Mouse (Mus musculus) fat pad, adult 2 months (tissue): ENCODE measurements around the gene Jarid2.

ENCODE experiments used
- DNase-seq: peaks from one replicate; pipeline ENCODE4 v3.0.0-alpha.2; 2011; ENCODE audit warnings: low read depth, low spot score; ENCODE audit errors: extremely low read depth

Gene Jarid2

DNA sequence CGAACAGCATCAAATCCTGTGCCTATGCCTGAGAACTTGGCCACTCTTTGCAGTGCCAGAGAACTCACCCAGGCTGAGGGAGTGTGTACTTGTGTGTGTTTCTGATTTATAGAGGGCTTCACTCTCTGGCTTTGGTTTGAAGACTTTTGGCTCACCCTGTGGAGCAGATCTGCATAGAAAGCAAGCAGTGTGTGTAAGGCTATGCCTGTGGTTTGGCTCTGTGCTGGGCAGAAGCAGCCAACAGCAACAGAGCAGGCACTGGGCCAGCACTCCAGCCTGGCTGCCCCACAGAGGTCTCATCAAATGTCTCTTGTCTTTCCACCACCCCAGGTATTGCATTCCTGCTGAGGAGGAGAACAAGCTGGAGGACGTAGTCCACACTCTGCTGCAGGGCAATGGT, 183.6 kb downstream of the Jarid2 start:
- DNase-seq, result peak; percentile 86

DNA sequence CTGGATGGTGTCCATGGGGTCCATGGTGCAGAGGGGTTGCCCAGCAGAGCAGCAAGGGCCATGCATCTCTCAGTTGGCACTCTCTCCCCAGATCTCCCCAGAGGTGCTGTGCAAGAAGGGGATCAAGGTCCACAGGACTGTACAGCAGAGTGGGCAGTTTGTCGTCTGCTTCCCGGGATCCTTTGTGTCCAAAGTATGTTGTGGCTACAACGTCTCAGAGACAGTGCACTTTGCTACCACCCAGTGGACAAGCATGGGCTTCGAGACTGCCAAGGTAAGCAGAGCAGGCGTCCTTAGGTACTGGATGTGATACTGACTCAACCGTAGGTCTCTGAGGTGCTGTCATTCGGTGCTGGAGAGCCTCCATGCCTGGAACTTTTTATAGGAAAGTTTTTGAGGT, 184.3 kb downstream of the Jarid2 start:
- no peak for DNase-seq

DNA sequence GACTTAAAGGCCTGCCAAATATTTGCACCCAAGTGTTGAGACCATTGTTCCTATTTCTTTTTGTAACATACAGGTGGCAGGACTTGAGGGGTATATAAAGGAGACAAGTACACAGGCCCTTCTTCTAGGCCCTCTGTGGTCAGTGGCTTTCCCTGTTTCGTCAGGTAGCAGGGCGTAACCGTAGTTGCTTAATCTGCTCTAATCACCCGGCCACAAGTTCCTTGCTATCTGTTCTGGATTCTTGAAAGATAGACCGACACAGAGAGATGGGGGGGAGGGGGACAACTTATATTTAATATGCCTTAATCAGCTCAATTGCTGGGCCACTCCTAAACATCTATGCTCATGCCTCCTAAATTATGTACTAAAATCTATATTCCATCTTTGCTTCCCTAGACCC, 186.1 kb downstream of the Jarid2 start:
- no peak for DNase-seq

DNA sequence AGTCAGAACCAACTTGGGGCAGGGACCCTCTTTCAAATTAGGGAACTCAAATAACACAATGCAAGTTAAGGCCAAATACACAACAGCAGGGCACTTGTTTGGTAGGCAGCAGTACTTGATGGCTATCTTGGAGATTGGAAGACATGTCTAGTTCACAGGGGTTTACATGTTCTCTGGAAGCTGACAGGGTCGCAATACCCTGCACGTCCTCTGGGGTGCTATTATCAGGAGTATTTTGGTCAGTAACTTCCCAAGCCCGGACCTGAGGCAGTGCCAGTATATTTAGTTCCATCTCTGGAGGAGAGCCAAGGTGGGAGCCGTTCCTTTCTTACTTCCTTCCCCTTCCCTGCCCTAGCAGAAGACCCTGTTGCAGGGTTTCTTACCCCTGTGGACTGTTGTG, 186.7 kb downstream of the Jarid2 start:
- no peak for DNase-seq

DNA sequence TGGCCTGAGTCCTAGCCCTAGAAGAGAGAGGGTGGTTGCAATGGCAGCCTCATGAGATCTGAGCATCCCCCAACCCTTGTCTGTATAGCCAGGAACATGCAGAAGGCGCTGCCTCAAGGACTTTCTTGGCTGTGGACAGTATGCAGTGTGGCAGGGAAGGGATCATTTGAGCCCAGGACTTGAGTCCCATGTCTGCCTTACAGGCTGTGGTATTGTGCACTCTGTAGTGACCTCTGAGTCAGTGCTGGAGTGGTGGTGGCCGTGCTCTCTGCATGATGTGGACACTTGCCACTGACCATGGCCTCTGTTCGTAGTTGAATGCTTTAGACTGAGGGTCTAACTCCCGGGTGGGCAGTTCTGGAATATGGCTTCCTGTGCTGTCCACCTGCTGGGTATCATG, 187.9 kb downstream of the Jarid2 start:
- no peak for DNase-seq

DNA sequence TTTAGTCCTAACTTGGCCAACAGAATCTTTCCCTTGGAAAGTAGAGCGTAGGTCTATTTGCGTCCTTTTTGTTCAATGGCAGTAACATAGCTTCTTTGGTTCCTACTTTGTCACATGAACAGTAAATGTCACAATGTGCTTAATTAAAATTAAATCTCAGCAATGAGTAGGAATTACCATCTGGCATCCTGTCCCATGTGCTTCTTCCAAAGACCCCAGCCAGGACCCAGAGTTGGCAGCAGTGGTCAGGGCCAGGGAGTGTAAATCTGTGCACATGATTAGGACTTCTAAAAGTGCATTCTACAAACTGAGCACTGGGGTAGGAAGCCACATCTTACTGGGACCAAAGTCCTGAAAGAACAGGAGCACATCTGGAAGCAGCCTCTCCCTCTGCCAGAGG, 189.0 kb downstream of the Jarid2 start:
- DNase-seq, result no peak

DNA sequence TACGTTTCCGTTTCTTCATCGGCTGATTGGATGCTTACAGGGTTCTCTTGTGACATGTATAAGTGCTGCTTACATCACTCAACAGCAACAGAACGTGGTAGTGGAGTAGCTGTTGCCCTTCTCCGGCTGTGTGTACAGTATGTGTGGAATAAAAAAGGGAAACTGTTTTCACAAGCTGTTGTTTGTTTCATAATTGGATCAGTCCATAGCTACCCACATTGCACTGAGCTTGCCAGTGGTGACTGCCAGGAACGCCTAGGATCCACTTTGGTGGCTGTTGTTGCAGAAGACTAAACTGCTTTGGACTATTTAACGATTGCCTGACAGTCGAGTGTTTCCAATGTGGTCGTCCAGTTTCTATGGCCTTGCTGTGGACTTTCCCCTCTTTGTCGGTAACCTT, 191.8 kb downstream of the Jarid2 start:
- no peak for DNase-seq

DNA sequence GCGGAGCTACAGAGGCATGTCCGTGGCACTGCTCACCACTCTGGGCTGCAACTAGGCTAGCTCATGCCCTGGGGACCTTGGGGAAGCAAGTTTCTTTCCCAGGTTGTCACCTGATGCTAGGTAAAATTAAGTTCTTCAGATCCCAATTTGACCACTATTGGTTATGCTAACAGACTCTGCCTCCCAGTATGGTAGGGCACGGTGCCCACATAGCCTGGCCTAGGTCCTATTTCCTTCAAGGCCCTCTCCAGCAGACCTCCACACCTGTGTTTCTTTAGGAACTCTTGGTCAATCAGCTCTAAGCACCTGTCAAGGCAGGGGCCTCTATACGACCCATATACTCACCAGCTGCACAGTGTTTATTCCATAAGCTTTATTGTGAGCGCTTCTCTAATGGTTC, 192.4 kb downstream of the Jarid2 start:
- DNase-seq, result no peak

DNA sequence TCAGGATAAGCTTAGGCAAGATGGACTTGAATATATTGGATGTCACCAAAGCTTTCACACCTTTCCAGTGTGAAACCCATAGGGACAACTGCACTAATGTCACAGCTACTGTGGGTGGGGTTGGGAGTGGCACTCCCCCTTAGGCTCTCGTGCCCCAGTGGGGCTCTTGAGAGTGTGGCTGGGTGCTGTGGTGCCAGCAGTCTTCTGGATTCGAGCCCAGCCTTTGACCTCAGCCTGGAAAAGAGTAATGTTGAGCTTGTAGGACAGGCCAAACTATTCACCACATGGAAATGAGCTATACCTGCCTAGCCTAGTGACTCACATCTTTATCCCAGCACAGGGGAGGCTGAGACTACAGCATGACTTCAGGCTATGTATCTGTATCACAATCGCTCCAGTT, 194.8 kb downstream of the Jarid2 start:
- no peak for DNase-seq

DNA sequence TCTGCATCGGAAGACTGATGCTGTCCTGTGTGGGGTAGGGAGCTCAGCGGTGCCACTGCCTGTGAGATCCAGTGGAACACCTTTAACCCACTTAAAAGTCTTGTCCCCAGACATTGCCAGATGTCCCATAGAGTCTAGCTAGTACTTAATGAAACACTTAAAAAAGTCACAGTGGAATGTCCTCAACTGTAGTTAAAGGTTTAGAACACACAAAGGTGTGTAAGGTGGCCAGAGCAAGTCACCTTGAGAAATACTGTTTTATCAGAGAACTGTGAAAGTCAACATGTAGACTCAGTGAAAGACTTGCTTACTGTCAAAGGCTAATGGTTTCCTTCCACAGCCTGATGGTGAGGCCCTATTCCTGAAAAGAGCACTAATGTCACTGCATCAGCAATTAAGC, 195.9 kb downstream of the Jarid2 start:
- DNase-seq, result no peak

DNA sequence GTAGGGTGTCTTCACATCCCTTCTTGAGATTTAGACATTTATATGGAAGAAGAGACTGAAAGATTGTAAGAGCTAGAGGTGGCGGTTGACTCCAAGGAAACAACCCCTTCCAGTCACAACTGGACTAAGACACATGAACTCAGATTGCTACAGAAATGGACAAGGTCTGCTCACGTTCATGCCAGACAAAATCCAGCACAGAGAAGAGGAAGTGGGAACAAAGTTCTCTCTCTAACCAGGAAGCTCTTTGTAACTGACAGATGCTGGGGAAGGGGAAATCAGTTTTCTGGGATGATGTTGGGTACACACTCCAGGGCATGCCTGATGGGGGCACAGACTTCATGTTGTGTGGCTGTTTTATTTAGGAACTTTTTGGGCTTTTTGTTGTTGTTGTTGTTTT, 197.0 kb downstream of the Jarid2 start:
- no peak for DNase-seq

DNA sequence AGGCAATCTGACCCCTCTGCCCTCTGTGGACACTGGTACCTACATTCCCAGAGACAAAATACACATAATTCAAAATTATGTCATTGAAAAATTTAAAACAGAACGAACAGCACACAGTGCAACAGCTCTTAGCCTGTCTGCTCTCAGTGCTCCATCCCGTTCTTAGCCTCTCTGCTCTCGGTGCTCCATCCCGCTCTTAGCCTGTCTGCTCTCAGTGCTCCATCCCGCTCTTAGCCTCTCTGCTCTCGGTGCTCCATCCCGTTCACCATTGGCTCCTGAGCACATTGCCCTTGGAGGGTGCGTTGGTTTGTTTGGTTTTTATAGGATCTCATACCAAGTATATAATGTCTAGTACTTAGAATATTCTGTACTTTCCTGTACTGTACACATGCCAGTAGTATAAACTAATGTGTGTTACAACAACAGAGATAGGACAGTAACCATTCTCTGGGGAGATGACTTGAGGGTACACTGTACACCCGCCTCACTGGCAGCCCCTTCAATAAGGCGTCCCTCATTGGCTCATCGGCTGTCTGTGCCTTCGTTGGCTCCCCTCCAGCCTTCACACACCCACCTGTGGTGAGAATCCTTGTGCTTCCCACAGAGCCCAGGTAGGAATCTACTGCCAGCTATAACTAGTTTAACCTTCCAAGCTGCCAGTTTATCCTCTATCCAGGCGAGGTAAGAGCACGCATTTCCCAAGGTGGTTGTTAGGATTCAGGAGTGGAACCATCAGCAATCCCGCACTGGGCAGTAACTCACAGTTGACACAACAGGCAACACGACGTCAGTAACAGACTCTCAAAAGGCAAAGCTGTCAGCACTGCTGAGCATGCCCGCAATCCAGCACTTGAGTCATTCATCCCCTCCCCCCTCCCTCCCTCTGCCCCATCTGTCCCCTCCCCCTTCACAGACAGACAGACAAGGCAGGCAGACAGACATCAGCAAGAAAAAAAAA, 203.3 kb downstream of the Jarid2 start:
- no peak for DNase-seq

DNA sequence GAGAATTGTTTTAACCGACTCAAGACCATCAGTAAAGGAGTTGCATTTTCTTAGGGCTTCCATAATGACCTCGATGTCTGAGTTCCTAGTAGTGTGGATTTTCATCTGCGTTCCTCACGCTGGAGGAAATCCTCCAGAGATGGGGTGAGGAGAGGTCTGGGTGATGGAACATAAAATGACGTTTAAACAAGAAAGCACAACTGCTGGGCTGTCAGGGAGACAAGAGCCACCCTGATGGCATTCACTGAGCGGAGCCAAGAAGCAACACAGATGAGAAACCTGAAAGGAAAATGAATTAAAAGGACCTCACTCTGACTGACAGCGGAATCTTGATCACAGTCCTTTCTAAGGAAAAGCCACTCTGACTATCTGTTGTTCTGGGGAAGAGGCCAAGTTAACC, 204.3 kb downstream of the Jarid2 start:
- no peak for DNase-seq

DNA sequence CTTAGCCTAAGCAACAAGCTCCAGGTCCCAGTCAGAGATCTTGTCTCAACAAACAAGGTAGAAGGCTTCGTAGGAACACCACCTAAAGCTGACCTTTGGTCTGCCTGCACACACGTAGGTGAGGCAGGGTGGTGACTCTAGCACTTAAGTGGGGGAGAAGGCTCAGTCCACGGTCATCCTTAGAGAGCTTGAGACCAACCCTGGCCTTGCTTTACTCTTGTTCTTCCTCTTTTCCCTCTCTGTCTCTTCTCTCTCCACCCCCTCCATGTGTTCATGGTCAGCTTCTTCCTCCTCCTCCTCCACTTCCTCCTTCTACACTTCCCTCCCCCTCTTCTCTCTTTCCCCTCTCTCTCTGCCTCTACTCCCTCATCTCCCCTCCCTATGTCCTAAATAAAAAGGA, 208.4 kb downstream of the Jarid2 start:
- no peak for DNase-seq

DNA sequence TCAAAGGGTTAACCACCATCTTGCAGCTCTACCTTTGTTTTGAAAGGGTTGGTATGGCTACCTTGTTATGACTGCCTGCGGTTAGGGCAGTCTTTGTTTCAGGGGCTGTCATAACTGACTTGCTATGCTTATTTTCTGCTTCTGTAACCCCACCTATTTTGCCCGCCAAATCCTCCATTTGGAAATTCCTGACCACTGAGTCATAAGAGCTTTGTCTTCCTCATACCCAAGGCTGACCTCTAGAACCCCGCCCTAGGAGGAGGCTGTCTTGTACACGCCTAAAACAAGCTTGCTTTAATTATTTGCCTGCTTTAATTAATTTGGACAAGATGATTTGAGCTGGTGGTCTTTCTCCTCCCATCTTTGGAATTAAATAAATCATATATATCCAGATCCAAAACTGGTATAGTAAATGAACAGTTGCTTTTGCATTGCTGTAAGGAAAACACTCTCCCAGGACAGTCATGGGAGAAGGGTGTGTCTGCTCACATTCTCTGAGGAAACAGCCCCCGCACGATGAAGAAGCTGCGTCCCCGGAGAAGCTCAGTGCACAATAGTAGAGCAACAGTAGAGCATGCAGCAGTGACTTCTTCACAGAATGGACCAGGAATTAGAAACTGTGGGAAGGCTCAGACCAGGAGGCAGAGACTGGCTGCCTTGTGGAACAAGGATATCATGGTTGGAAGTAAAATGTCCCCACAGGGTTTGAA, 210.2 kb downstream of the Jarid2 start:
- DNase-seq, result no peak

DNA sequence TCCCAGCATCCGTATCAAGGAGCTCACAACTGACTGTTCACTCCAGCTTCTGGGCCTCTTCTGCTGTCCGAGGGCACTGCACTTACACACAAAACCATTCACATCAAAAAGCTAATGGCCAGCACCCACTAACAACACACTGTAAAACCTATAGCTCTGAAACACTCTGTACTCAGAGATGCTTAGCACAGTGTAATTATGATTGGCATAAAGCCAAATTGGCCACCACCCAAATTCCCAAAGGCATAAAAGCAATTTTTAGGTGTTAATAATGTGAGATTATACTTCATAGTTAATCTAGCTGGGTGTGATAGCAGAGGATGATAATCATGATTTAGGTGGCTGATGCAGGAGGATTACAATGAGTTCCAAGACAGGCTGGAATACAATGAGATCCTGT, 214.3 kb downstream of the Jarid2 start:
- no peak for DNase-seq

DNA sequence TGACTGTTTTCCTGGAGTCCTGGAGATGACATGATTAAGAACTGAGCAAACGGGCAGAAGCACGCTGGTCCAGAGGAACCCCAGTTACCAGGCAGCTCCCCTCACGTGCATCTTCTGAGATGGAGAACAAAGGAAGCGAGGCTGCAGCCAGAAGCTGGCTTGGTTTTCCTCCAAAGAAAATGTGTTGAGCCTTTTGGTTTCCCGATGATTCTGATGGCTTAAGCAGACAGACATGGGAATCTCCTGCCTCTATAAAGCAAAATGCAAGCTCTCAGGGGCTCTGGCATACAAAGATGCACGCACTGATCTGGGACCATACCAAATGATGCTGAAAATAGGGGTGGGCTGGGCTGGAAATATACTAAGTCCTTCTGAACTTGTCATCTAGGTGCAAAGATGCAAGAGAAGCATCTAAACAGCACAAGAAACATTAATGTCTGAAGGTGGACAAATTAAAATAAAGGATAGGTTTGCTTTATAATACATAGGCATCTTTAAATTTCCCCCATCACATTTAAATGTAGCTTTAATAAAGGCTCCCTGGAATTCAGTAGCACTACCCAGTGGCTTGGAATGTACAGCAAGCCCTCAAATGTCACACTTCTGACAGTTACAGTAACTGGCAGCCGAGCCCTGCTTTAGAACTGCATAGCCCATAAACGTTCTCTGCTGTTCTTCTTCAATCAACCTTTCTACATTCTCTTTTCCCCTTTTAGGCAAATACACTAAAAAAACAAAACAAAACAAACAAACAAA, 217.8 kb downstream of the Jarid2 start:
- DNase-seq, result no peak

DNA sequence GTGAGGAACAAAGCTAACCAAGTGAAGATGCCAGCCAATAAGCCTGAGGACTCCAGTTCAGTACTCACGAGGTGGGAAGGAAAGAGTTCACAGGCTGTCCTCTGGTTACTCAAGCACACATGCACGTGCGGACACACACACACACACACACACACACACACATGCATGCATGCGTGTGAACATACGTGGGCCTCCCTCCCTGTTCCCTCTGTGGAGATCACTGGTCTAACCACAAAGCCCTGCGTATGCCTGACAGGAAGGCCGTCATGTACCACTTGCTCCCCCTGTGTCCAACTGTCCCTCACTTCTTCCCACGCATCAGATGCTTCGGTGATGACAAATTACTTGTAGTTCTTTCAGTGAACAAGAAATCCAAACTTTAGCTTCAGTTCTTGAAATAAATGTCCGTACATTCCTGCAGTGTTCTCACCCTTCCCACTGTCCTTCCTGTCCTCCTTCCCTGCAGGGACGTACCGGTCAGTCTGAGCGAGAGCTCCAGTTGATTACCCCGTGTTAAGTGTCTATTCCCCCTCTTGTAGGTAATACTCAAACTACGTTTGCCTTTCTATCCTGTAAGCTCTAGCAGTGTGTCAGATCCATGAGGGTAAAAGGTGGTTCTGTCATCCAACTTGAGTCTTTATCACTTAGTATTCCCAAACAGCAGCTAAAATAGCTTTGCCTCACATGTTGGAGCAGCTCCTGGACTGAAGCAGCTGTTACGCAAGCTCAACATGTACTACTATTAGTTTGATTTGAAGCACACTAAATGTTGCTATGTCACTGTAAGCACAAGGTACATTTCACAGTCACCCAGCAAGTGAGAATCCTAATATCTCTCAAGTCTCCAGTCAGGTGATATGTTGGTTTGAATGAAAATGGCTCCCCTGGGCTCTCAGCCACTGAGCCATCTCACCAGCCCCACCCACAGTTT, 219.3 kb downstream of the Jarid2 start:
- DNase-seq, result no peak

DNA sequence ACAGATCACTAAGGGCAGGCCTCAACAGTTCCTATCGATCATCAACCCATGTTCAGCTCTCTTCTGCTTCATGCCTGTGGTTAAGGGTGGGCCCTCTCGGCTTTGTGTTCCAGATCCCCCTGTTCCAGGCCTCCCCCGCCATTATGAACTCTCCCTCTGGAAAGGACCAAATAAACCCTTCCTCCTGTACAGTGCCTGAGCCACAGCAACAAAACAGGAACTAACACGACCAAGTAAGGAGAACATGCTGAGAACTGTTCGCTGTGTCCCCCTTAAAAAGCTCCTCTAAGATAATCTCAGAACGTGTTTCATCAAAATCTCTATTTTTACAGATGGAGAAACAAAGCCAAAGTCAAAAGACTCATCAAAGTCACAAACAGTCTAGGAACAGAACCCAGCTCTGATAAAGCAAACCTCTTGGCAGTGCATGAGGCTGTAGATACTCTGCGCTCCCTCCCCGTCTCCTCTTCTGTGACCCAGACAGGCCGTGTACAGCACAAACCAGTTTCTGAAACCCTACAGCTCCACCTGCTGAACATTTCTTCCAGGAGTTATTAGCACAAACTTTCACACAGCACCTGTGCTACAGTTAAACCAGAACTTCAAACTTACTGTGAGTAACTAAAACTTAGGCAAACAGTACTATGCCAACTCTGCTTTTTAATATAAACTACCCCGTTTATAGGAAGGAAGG, 223.3 kb downstream of the Jarid2 start:
- DNase-seq, result no peak
